Mouse (Mus musculus): ENCODE measurements around the gene 4930474N05Rik.

Gene 4930474N05Rik

DNA sequence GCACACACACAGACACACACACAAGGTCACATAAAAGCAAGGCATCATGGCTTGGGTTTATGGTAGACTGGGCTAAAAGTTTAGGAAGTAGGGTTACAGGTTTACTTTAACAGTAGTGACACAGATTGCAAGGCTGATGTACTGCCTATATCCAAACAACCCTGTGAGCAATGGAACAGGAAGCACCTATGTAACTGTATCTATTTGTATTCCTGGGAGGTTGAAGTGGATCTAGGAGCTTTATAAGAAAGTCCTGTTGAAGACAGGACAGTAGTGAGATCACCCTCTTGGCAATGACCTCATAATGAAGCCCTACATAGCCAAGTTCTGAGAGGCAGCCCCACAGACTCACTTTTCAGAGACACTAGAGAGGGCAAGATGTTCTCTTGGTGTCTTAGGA is at the start of gene 4930474N05Rik:
Gene 4930474N05Rik, plus strand, starts transcription at position 301 of the 400 bp plus-strand sequence.
- no peak for DNase-seq (ENCODE audit: low read depth)

- DNase-seq (ENCODE audit: low read depth): no peak
Observed at GRCm38 (mm10) chr14:36048746-36049391, 45.8 kb upstream of the 4930474N05Rik start.

DNA sequence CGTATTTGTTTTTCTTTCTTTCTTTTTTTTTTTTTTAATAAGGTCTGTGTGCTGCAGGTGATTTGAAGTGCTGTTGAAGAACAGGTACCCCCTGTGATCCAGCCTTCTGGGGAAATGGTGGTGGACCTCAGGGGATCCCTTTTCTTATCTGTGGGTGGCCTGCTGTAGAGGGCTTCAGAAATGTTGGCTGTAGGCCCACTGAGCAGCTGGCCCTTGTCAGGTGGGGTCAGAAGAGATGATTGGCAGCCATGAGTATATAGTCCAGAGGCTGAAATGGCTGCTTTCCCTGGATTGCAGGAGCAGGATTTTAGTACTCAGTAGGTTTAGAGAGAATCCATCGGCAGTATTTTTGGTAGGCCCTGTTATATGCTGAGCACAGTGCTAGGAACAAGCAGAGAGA is 41.4 kb upstream of the 4930474N05Rik start:
- DNase-seq (ENCODE audit: low read depth): no peak

DNA sequence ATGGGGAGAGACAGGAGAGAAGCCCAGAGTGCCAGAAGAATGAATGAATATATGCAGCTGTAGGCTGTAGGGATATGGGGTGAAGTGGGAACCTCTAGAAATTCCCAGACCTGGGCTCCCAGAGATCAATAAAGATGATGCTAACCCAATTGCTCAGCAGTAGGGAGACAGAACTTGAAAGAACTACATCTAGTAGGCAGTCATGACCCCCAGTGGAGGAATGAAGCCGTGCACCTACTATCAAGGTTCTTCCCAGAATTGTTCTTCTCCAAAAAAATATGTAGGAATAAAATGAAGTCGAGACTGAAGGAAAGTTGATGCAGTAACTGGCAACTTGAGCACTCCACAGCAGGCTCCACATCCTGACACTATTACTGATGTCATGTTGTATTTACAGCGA is 3.8 kb downstream of the 4930474N05Rik start:
- no peak for DNase-seq (ENCODE audit: low read depth)

DNA sequence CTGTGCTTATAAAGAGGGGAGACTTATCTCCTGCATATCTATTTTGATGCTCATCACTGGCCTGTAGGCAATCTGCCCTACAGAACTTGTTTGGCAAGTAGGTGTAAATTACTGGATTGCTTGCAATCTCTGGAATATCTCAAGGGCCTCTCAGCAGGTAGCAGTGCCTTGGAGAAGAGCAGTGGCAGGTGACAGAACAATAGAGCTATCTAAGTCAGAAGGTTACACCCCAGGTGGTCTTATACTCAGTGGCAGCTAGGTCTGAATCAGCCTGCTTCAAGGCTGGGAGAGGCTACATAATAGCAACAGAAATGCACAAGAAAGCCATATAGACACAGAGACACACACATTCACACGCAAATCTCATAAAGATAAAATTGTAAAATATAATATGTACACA is 4.9 kb downstream of the 4930474N05Rik start:
- DNase-seq (ENCODE audit: low read depth): no peak

DNA sequence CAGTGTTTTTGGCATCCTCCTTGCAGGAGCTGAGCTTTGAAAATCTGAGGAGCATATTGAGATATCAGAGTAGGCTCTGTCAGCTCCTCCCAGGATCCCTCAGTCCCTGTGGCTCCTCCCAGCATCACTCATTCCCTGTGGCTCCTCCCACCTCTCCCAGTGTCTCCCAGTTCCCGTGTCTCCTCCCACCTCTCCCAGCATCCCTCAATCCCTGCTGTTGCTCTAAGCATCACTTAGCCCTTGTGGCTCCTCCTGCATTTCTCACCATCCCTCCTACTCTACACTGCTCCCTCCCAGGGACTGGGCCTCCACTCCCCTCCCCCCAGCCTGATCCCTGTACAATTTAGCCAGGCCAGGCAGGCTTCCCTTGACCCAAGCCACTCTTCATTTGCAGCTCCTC is 6.0 kb downstream of the 4930474N05Rik start:
- DNase-seq (ENCODE audit: low read depth): no peak

- no peak for DNase-seq (ENCODE audit: low read depth)
Observed at GRCm38 (mm10) chr14:36114481-36114880, 19.8 kb downstream of the 4930474N05Rik start.

DNA sequence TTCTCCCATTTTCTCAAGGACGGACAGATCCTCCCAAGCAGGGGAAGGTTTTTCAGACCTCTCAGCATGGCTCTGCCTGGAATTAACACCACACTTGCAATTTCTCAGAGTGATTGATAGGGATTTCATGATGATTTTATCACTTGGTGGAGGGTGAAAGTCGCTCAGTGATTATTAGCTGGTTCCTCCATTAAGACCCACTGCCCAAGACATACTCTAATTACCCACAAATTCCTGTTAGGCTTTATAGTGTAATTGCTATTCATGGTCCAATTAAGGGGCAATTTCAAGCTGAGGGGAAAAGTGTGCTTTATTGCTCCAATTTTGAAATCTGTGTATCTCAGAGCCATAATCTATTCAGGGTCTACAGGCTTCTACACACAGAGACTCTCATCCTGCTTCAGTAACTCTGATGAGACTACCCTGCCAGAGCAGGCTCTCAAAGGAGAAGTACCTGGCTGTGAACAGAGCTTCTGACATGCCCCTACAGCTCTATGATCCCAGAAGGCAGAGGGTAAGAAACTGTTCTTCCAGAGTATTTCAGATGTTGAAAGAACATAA is 29.1 kb downstream of the 4930474N05Rik start:
- DNase-seq (ENCODE audit: low read depth): no peak

DNA sequence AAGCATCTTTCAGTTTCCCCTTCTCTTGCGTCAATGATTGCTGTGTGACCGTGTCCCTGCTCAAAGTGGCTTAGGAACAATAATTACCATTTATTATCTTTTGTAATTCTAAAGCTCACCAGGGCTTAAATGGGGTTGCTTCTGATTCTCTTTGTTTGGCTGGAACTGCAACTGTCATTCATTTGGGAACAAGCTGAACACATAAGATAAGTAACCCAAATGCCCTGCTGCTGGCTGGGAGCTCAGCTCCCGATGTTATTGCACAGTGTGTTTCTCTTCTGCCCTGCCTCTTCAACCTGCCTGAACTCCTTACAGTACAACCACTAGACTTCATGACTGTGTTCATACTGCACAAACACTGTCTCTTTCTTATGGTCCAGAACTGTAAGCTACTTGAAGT is 41.0 kb downstream of the 4930474N05Rik start:
- DNase-seq (ENCODE audit: low read depth): no peak

DNA sequence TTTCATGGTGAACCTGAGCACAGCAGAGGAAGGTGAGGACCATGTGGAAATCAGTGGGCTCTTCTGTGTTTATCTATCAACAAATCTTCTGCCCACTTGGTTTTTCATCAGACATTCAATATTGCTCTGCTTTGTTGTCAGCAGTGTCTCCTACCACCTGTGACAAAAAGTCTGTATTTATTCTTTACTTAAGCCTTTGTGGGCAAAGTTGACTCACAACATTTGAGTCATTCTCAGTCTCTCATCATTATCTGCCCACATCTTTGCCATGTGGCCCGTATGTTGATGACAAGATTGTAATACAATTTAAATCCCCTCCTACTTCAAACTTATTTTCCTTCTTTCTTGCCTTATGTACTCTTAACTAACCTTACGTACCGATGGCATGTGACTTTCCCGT is 43.0 kb downstream of the 4930474N05Rik start:
- no peak for DNase-seq (ENCODE audit: low read depth)

GRCm38 (mm10) chr14:36145261-36145660 is 50.5 kb downstream of the 4930474N05Rik start:
- DNase-seq (ENCODE audit: low read depth): no peak

Data from induced T-regulatory cell, adult 2 months (primary cell).